Mouse (Mus musculus): ENCODE measurements around the gene Gm5741.

Gene Gm5741

GRCm38 (mm10) chr8:85026670-85027515 lies 40.9 kb downstream of the Gm5741 start, which contains the start of gene Trir:
Trir (plus strand) TSS chr8:85026823.
- peak; percentile 98 for DNase-seq

GRCm38 (mm10) chr8:85025098-85025932 lies 42.5 kb downstream of the Gm5741 start, which contains the start of gene Asna1:
Asna1 (minus strand) TSS chr8:85025281.
- DNase-seq = peak; percentile 85

GRCm38 (mm10) chr8:85023846-85024245 lies 43.9 kb downstream of the Gm5741 start:
- DNase-seq = peak; percentile 50

- DNase-seq = no peak
These were observed 46.2 kb downstream of the Gm5741 start for GRCm38 (mm10) chr8:85021514-85022055.
